Mouse (Mus musculus) lung, embryonic 14.5 days (tissue): ENCODE measurements at regions not wholly inside any gene's neighbourhood (a gene's known extent, or its start where the extent isn't known, plus 50 kb on each side); places are given as distances from the start of the nearest gene placed in this dataset.
A peak's percentile ranks its signal among the peaks of the same experiment; 100 is the strongest.
"Not testable (repeated sequence)": the region's sequence is repeated elsewhere in the genome, so short reads cannot be mapped to it uniquely, and the experiment has no call there.

Experiments
- ATAC-seq: fragments of 200-750 bp; cut with Nextera tagmentation; 2 replicates; pipeline ENCODE4 v1.8.0; 2017; ENCODE audit warnings: mild to moderate bottlenecking, moderate TSS enrichment, moderate library complexity; ENCODE audit not compliant: insufficient read depth
- DNase-seq: peaks from one replicate; pipeline ENCODE4 v3.0.0-alpha.2; 2015
- H3K27ac ChIP-seq: fragments of 300-500 bp; sonication (generic); 2 replicates; pipeline ENCODE4 v1.5.1; 2014; ENCODE audit warnings: low read depth, mild to moderate bottlenecking, moderate library complexity
- H3K27me3 ChIP-seq: fragments of 300-500 bp; sonication (generic); 2 replicates; pipeline ENCODE4 v1.6.1; 2014; ENCODE audit warnings: low read length, control low read depth; ENCODE audit not compliant: insufficient read depth
- H3K36me3 ChIP-seq: fragments of 300-500 bp; sonication (generic); 2 replicates; pipeline ENCODE4 v1.6.1; 2014; ENCODE audit warnings: control low read depth; ENCODE audit not compliant: insufficient read depth
- H3K4me1 ChIP-seq: fragments of 300-500 bp; sonication (generic); 2 replicates; pipeline ENCODE4 v1.6.1; 2014; ENCODE audit warnings: antibody characterized with exemption, control low read depth; ENCODE audit not compliant: insufficient read depth
- H3K4me2 ChIP-seq: fragments of 300-500 bp; sonication (generic); 2 replicates; pipeline ENCODE4 v1.6.1; 2014; ENCODE audit warnings: mild to moderate bottlenecking
- H3K4me3 ChIP-seq: fragments of 300-500 bp; sonication (generic); 2 replicates; pipeline ENCODE4 v1.5.1; 2014; ENCODE audit warnings: low read depth, low read length
- H3K9ac ChIP-seq: fragments of 300-500 bp; sonication (generic); 2 replicates; pipeline ENCODE4 v1.6.1; 2014
- H3K9me3 ChIP-seq: fragments of 300-500 bp; sonication (generic); 2 replicates; pipeline ENCODE4 v1.6.1; 2016; ENCODE audit warnings: low read depth, low read length, control low read depth
- CTCF ChIP-seq: IDR thresholded peaks from 2 replicates; pipeline ENCODE4 v1.5.1; 2016; ENCODE audit warnings: antibody characterized with exemption, low read depth
- WGBS: fragments of 180-500 bp; shearing (Covaris S2); extraction: QIAGEN DNeasy Blood & Tissue Kit; methylation state at CpG from one replicate; pipeline ENCODE4 v1.1.7; 2014; 5-methylcytosine and 5-hydroxymethylcytosine counted together

GRCm38 (mm10) chr6:31898609-31899008 lies 151.4 kb upstream of the 1700012A03Rik start:
- WGBS, result 38% methylated on average over 4 of the region's 4 CpGs
- no peaks in the 10 kb centered on the region for H3K27me3 ChIP-seq

GRCm38 (mm10) chr6:31897001-31897400 lies 153.0 kb upstream of the 1700012A03Rik start:
- DNase-seq (no peak), ATAC-seq (no peak)
- H3K4me1 ChIP-seq, result no peaks in the 10 kb centered on the region
- no peak overlapping the region for H3K4me2 ChIP-seq
- no peaks in the 10 kb centered on the region for H3K9me3 ChIP-seq
- no peak overlapping the region for H3K4me3 ChIP-seq
- no peaks in the 10 kb centered on the region for H3K27me3 ChIP-seq
- no peak overlapping the region for H3K27ac ChIP-seq
- no peak for TF ChIP-seq CTCF
- 67% methylated on average over 3 of the region's 3 CpGs for WGBS
- no peaks in the 10 kb centered on the region for H3K36me3 ChIP-seq
- no peak overlapping the region for H3K9ac ChIP-seq

More at GRCm38 (mm10) chr6:31898609-31899008, 151.4 kb upstream of the 1700012A03Rik start:
- Histone ChIP-seq H3K9me3 (no peaks in the 10 kb centered on the region), H3K36me3 (no peaks in the 10 kb centered on the region), H3K4me1 (no peaks in the 10 kb centered on the region), H3K4me2 (no peak overlapping the region), H3K27ac (no peak overlapping the region), H3K9ac (no peak overlapping the region), H3K4me3 (no peak overlapping the region)
- ATAC-seq (no peak), DNase-seq (no peak)
- TF ChIP-seq CTCF, result no peak

- no peak for DNase-seq
- H3K36me3 ChIP-seq, result no peaks in the 10 kb centered on the region
- H3K27ac ChIP-seq, result no peak overlapping the region
- no peak overlapping the region for H3K9ac ChIP-seq
- no peaks in the 10 kb centered on the region for H3K27me3 ChIP-seq
- H3K4me1 ChIP-seq, result no peaks in the 10 kb centered on the region
- no peak for TF ChIP-seq CTCF
- no peaks in the 10 kb centered on the region for H3K9me3 ChIP-seq
- ATAC-seq, result no peak
- no peak overlapping the region for H3K4me2 ChIP-seq
- 60% methylated on average over 3 of the region's 3 CpGs for WGBS
- H3K4me3 ChIP-seq, result no peak overlapping the region
Observed at GRCm38 (mm10) chr6:31895835-31896234, 154.2 kb upstream of the 1700012A03Rik start.

- ATAC-seq (no peak), DNase-seq (no peak)
- H3K27me3 ChIP-seq, result no peaks in the 10 kb centered on the region
- no peak for TF ChIP-seq CTCF
- no peak overlapping the region for H3K27ac ChIP-seq
- no peaks in the 10 kb centered on the region for H3K4me1 ChIP-seq
- WGBS, result 2% methylated on average over 4 of the region's 4 CpGs
- no peak overlapping the region for H3K9ac ChIP-seq
- no peak overlapping the region for H3K4me3 ChIP-seq
- H3K4me2 ChIP-seq, result no peak overlapping the region
- H3K36me3 ChIP-seq, result no peaks in the 10 kb centered on the region
- no peaks in the 10 kb centered on the region for H3K9me3 ChIP-seq
Observed at GRCm38 (mm10) chr6:31886931-31887330, 163.1 kb upstream of the 1700012A03Rik start.

GRCm38 (mm10) chr6:31885196-31885595 lies 164.8 kb upstream of the 1700012A03Rik start:
- not testable (repeated sequence) for H3K27me3 ChIP-seq, H3K9ac ChIP-seq, H3K4me2 ChIP-seq, H3K27ac ChIP-seq, H3K9me3 ChIP-seq, H3K4me3 ChIP-seq, H3K36me3 ChIP-seq, ATAC-seq, H3K4me1 ChIP-seq
- 10% methylated on average over 1 of the region's 1 CpGs for WGBS
- peak; percentile 64 for DNase-seq

GRCm38 (mm10) chr6:31883726-31884125 lies 166.3 kb upstream of the 1700012A03Rik start:
- Histone ChIP-seq H3K9me3 (no peaks in the 10 kb centered on the region), H3K27me3 (no peaks in the 10 kb centered on the region), H3K4me1 (no peaks in the 10 kb centered on the region), H3K36me3 (no peaks in the 10 kb centered on the region), H3K4me2 (no peak overlapping the region), H3K9ac (no peak overlapping the region), H3K4me3 (no peak overlapping the region), H3K27ac (no peak overlapping the region)
- ATAC-seq, result no peak
- no peak for TF ChIP-seq CTCF
- peak; percentile 94 for DNase-seq
- WGBS, result 0% methylated on average over 2 of the region's 2 CpGs

GRCm38 (mm10) chr6:31874616-31875015 lies 175.4 kb upstream of the 1700012A03Rik start:
- no peak overlapping the region for H3K4me3 ChIP-seq
- no peak overlapping the region for H3K9ac ChIP-seq
- no peaks in the 10 kb centered on the region for H3K4me1 ChIP-seq
- no peak for DNase-seq
- H3K9me3 ChIP-seq, result no peaks in the 10 kb centered on the region
- H3K4me2 ChIP-seq, result no peak overlapping the region
- H3K36me3 ChIP-seq, result no peaks in the 10 kb centered on the region
- H3K27me3 ChIP-seq, result no peaks in the 10 kb centered on the region
- ATAC-seq, result no peak
- 77% methylated on average over 6 of the region's 6 CpGs for WGBS
- no peak for TF ChIP-seq CTCF
- no peak overlapping the region for H3K27ac ChIP-seq

GRCm38 (mm10) chr6:31873911-31874310 lies 176.1 kb upstream of the 1700012A03Rik start:
- Histone ChIP-seq H3K4me3 (no peak overlapping the region), H3K4me2 (no peak overlapping the region), H3K27ac (no peak overlapping the region), H3K27me3 (no peaks in the 10 kb centered on the region), H3K9me3 (no peaks in the 10 kb centered on the region), H3K4me1 (no peaks in the 10 kb centered on the region), H3K9ac (no peak overlapping the region), H3K36me3 (no peaks in the 10 kb centered on the region)
- TF ChIP-seq CTCF, result no peak
- 17% methylated on average over 1 of the region's 1 CpGs for WGBS
- ATAC-seq (no peak), DNase-seq (peak; percentile 43)
